Mouse (Mus musculus) retina, adult 2 months (tissue): ENCODE measurements around the gene 4930507D05Rik.
"Not testable (repeated sequence)": the region's sequence is repeated elsewhere in the genome, so short reads cannot be mapped to it uniquely, and the experiment has no call there.

Source experiments
- DNase-seq: peaks from one replicate; pipeline ENCODE4 v3.0.0-alpha.2; 2012; ENCODE audit warnings: low read depth, low spot score

The 4930507D05Rik gene

DNA sequence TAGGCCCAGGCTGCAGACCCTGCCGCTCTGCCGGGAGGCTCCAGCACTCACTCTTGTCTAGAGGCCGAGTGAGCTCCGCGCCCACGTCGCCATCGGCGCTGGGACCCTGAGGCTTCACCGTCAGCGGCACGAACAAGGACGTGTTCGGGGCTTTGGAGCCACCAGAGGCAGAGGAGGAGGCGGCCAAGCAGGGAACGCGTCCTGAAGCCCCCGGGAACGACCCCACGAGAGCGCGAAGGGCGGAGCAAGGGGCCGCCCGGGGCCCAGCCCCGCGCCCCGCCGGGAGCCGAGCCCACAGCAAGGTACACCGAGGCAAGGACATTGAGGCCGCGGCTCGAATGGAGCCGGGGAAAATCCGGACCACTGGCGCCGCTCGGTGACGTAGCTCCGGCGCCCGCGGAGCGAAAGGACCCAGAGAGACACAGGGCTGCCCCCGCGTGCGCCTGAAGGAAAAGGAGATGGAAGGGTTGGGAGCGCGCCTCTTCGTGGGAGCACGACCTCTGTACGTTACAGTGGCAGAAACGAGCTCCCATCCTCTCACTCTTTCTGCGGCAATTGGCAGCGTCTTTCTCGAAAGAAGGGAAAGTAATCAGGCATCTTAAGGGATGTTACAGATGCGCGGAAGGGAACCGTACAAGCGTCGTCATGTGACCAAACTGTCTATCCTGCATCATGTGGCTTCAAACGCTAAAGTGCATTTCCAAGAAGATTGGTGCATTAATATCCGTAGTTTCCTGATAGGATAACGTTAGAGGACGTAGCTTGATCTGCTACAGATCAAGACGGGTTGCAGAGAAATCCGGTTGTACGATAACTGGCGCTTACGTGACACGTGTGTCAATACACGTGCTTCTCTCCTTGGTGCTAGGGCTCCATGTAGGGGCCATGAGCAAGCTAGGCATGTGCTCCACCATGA is at the start of gene 4930507D05Rik, which contains the start of gene Supv3l1:
Gene 4930507D05Rik, plus strand, starts transcription at position 126 of the 916 bp plus-strand sequence.
Gene Supv3l1, minus strand, starts transcription at position 375 of the 916 bp plus-strand sequence.
- DNase-seq: peak; percentile 86

GRCm38 (mm10) chr10:62401641-62402111 is 47.6 kb upstream of the 4930507D05Rik start:
- DNase-seq: no peak

DNA sequence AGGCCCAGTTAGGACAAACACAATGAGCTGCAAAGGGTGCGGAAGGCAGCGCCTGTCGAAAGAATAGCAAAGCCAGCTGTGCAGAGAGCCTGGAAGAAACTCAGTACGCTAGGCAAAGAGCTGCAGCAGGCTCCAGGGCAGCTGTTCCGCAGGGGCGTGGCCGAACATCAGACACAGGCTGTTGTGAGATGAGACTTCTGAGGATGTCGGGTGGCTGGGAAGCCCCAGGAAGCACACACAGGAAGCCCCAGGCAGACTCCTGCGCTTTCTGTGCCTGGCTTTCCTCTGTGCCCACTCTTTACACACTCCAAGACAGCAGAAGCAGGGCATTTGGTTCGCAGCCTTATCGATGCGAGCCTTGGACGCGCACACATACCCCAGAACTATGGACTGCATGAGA is 44.4 kb upstream of the 4930507D05Rik start:
- no peak for DNase-seq

DNA sequence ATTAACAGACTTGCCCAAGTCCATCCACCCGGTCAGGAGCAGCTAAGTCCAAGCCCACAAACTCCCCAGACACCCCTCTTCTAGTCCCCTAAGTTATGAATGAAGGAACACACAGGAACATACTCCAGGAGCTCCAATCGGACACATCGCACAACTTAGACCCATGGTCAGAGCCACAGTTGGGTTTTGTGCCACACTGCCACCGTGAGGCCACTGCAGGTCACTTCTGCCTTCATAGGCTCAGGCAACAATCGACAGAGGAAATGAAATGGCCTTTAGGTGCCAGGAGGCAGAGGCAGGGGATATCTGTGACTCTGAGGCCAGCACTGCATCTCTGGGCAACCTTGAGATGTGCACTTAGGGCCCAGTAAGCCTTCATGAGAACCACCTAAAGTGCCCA is 38.3 kb upstream of the 4930507D05Rik start:
- DNase-seq: peak; percentile 57

- no peak for DNase-seq
Measured at GRCm38 (mm10) chr10:62411431-62412410, 37.6 kb upstream of the 4930507D05Rik start.

DNA sequence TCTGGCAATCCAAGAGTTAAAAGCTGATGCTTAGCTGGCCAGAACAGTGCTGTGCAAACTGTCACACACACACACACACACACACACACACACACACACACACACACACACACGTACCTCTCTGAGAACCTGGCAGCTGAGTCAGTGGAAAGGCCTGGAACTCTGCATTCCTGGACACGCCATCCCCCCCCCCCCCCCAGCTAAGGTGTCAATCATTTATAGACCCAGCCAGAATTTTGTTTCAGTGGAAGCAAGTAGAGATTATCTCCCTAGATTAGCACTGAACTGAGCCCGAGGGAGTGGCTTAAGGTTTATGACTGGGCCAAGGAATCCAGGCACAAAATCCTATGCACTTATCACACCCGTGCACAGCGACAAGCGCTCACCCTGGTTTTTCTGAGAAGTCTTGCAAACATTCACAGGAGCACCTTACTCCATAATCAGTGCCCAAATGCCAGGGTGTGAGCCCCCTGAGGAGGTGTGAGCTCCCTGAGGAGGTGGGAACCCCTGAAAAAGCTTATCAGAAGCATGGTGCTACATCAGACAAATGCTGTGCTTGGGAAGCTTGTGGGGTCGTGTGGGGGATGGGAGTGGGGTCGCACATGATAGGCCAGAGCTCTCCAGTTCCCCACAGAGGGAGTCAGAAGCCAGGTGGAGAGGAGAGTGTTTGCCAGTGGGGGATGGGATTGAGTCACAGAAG is 36.2 kb upstream of the 4930507D05Rik start:
- DNase-seq: no peak

DNA sequence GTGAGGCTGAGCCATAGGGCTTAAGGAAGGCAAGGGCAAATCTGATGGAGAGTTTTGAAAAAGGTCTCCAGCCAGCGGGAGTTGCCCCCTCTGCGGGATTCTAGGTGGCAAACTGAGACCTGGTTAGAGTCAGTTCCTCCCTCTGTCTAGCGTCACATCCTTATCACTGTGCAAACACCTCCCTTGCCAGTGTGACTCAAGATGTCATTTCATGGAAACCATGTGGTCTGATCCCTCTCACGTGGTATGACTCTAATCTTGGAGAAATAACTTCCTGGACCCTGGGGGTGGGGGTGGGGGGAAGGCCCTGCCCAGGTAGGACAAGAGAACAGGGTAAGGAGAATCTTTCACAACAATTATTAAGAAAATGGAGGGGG is 35.7 kb upstream of the 4930507D05Rik start:
- DNase-seq: no peak

GRCm38 (mm10) chr10:62418831-62419356 is 30.4 kb upstream of the 4930507D05Rik start:
- DNase-seq: no peak

GRCm38 (mm10) chr10:62419422-62419821 is 29.9 kb upstream of the 4930507D05Rik start:
- DNase-seq: no peak

GRCm38 (mm10) chr10:62420399-62420798 is 28.9 kb upstream of the 4930507D05Rik start:
- DNase-seq: no peak

DNA sequence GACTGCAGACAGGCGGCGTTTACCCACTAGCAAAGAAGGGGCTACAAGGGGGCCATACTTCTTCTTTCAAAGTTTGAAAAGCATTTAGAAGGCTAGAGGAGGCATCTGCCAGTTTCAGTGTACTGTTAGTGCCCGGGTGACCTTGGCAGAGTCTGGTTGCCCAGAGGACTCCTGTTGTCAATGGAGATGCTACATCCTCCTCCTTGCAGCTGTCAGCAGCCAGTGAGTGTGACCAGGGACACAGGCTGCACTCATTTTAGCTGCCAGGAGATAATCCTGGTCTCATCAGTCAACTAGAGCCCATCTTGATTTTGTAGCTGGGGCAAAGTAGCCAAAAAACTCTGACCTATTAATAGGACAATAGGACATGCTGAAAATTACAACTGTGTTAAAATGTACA is 28.2 kb upstream of the 4930507D05Rik start:
- DNase-seq: no peak

- DNase-seq: no peak
Measured at GRCm38 (mm10) chr10:62422255-62422654, 27.0 kb upstream of the 4930507D05Rik start, which contains the start of gene Hkdc1. Hkdc1 (minus strand) TSS chr10:62422491.

GRCm38 (mm10) chr10:62425081-62425871 is 24.0 kb upstream of the 4930507D05Rik start:
- no peak for DNase-seq

DNA sequence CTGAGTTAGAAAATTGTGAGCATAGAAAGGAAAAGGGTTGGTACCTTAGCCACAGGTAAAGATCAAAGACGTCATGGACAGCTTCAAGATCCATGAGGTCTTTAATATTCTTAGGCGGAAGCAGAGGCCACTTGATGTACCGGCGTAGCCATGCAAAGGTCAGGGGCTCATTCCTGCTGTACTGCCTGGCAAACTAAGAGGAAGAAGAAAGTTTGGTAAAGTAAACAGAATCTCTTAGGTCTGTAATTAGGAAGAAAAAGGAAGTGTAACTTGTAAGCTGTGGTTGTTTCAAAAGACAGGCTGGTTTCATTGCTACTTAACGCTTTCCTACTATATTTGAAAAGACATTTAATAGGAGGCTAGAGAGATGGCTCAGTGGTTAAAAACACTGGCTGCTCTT is 18.9 kb upstream of the 4930507D05Rik start:
- DNase-seq: no peak

GRCm38 (mm10) chr10:62450280-62450640 is 971 bp downstream of the 4930507D05Rik start:
- no peak for DNase-seq

DNA sequence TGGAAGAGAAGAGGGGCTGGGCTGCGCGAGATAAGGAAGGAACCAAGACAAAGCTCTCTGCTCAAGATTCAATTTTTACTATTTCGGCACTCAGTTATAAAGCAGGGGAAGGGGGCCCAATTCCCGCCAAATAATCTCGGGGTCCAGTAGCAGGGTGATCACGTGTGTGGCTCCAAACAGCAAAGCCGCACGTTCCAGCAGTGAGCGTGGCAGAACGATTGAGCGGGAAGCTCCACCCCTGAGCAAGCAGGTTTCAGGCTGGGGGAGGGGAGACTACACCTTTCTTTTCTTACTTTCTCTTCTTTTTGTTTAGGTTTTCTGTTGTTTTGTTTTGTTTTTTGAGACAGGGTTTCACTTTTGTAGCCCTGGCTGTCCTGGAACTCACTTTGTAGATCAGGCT is 2.7 kb downstream of the 4930507D05Rik start:
- DNase-seq: not testable (repeated sequence)

- DNase-seq: no peak
Measured at GRCm38 (mm10) chr10:62461321-62461720, 12.0 kb downstream of the 4930507D05Rik start.

DNA sequence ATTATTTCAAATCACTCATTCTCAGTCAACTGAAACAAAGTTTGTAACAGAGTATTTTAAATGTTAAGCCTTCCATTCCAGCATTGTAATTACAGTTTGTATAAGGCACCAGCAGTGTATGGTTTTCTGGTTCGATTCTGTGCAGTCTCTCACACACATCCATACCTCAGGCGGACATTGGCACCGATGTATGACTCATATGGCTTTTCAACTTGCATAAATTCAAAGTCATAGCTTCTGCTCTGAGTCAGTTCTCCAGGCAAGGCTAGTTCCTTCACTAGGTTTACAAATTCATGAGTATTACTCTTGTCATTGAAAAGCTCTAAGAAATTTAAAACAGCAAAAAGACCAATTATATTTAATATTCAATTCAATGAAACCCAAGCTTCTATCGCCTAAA is 20.4 kb downstream of the 4930507D05Rik start:
- DNase-seq: no peak

DNA sequence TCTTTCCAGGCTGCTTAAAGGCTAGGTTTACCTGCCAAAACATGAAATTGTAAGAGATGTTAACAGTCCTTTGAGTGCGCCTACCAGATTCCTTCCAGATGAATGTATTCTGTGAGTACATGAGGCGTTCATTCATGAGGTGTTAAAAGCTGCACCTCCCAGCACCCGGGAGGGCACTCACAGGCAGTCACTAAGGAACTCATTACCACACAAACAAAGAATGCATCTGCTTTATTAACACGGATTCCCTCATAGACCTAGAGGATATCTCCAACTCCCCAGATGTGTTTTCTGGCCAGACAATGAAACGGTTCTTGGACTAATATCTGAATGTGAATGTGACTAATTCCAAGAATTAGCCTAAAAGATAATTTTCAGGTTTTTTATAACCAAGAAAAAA is 21.8 kb downstream of the 4930507D05Rik start:
- DNase-seq: no peak

DNA sequence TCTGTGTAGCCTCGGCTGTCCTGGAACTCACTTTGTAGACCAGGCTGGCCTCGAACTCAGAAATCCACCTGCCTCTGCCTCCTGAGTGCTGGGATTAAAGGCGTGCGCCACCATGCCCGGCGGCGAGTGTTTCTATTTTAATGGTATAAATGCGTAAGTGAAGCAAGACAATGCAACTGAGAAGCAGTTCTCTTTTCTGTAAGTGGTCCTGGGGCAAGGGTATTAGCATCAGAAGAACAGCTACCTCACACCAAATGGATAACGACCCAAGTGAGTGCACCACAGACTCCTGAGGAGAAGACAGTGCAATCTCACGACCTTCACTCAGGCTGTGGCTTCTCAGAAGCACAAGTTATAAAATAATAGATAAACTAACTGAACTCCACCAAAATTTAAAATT is 25.7 kb downstream of the 4930507D05Rik start:
- DNase-seq: no peak
